Mouse (Mus musculus) hindbrain, embryonic 14.5 days (tissue): ENCODE data around the gene Frg2f1. TPM values are rescaled to one million over a fixed set of nuclear protein-coding genes. Genes with fewer than 3 reads are reported as not detected.

Experiments used
- ATAC-seq: fragments of 200-750 bp; cut with Nextera tagmentation; 2 replicates; pipeline ENCODE4 v1.8.0; 2017; ENCODE audit warnings: moderate number of reproducible peaks, mild to moderate bottlenecking, moderate TSS enrichment, moderate library complexity; ENCODE audit not compliant: low FRiP score
- DNase-seq: peaks from one replicate; pipeline ENCODE4 v3.0.0-alpha.2; 2015; ENCODE audit warnings: low spot score
- H3K27ac ChIP-seq: fragments of 300-500 bp; sonication (generic); 2 replicates; pipeline ENCODE4 v1.5.1; 2014; ENCODE audit warnings: mild to moderate bottlenecking, moderate library complexity
- H3K27me3 ChIP-seq: fragments of 300-500 bp; sonication (generic); 2 replicates; pipeline ENCODE4 v1.6.1; 2014; ENCODE audit warnings: mild to moderate bottlenecking, low read length, mixed read lengths; ENCODE audit not compliant: control insufficient read depth, insufficient read depth
- H3K36me3 ChIP-seq: fragments of 300-500 bp; sonication (generic); replicated peaks from 2 replicates; pipeline ENCODE4 v1.6.1; 2014; ENCODE audit not compliant: control insufficient read depth, insufficient read depth
- H3K4me1 ChIP-seq: fragments of 300-500 bp; sonication (generic); replicated peaks from 2 replicates; pipeline ENCODE4 v1.6.1; 2014; ENCODE audit warnings: antibody characterized with exemption, low read length, mixed read lengths; ENCODE audit not compliant: control insufficient read depth, insufficient read depth
- H3K4me2 ChIP-seq: fragments of 300-500 bp; sonication (generic); replicated peaks from 2 replicates; pipeline ENCODE4 v1.6.1; 2014; ENCODE audit warnings: mild to moderate bottlenecking, moderate library complexity
- H3K4me3 ChIP-seq: fragments of 300-500 bp; sonication (generic); replicated peaks from 2 replicates; pipeline ENCODE4 v1.5.1; 2014; ENCODE audit warnings: mild to moderate bottlenecking, low read length
- H3K9ac ChIP-seq: fragments of 300-500 bp; sonication (generic); 2 replicates; pipeline ENCODE4 v1.6.1; 2014
- H3K9me3 ChIP-seq: fragments of 300-500 bp; sonication (generic); 2 replicates; pipeline ENCODE4 v1.6.1; 2016; ENCODE audit warnings: low read length; ENCODE audit not compliant: control insufficient read depth
- WGBS: fragments of 180-500 bp; shearing (Covaris S2); extraction: QIAGEN DNeasy Blood & Tissue Kit; methylation state at CpG from one replicate; pipeline ENCODE4 v1.1.7; 2014; 5-methylcytosine and 5-hydroxymethylcytosine counted together
- polyA plus RNA-seq: library from polyadenylated mRNA; unstranded; fragments of >200 nt; fragmentation: Nextera tagmentation; extraction: Ambion mirVana; gene quantifications from 2 replicates; pipeline ENCODE4 v1.2.1, GENCODE M21; 2014

The Frg2f1 gene
- polyA plus RNA-seq, 1 experiment from 2014 or later = 9.2 TPM

DNA sequence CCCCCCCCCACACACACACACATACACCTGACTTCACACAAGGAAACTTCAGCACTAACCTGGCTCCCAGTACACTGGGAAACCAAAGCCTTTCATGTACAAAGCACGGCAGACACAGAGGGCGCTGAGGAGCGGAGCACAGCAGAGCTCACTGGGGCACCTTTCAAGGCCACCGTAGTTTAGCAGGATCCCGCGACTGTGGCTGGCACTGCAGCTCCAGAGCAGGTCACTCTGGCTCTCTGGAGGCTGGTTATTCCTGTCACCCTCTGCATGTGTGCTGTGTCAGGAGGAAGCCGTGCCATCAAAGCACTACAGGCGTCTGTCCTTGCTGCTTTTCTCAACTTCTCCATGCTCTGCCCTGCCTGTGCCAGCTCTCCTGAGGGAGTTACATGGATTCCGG lies 56.3 kb downstream of the Frg2f1 start:
- no peaks in the 10 kb centered on the region for H3K27me3 ChIP-seq
- no peak overlapping the region for H3K9ac ChIP-seq
- no peak for DNase-seq
- no peak overlapping the region for H3K4me2 ChIP-seq
- no peak overlapping the region for H3K27ac ChIP-seq
- H3K9me3 ChIP-seq = no peaks in the 10 kb centered on the region
- no peaks in the 10 kb centered on the region for H3K4me1 ChIP-seq
- no peaks in the 10 kb centered on the region for H3K36me3 ChIP-seq
- WGBS = 65% methylated on average over 9 of the region's 9 CpGs
- no peak overlapping the region for H3K4me3 ChIP-seq
- ATAC-seq = no peak

Other genes with a start within 250 kb of the Frg2f1 start
- 1,089 and 1,212 TPM in 2 replicates for gene Ybx1, start 244.9 kb downstream of the Frg2f1 start, polyA plus RNA-seq
- 46.9 and 50.1 TPM in 2 replicates for gene Ppih, start 219.0 kb downstream of the Frg2f1 start, polyA plus RNA-seq
- 19.7 and 20.9 TPM in 2 replicates for gene Ccdc30, start 124.0 kb downstream of the Frg2f1 start, polyA plus RNA-seq
- gene Ppcs, start 117.1 kb downstream of the Frg2f1 start, polyA plus RNA-seq = 23.4 and 25.6 TPM in 2 replicates
- 0.23 and 0.83 TPM in 2 replicates for gene Zmynd12, start 116.7 kb downstream of the Frg2f1 start, polyA plus RNA-seq
- 30.5 and 37.8 TPM in 2 replicates for gene Rimkla, start 46.9 kb downstream of the Frg2f1 start, polyA plus RNA-seq
- 30.0 and 36.4 TPM in 2 replicates for gene Foxj3, start 2.5 kb downstream of the Frg2f1 start, polyA plus RNA-seq
- gene Guca2a, start 98.2 kb upstream of the Frg2f1 start, polyA plus RNA-seq = not detected in 2 replicates
- not detected in 2 replicates for gene Guca2b, start 119.4 kb upstream of the Frg2f1 start, polyA plus RNA-seq
- 16.5 and 17.2 TPM in 2 replicates for gene Hivep3, start 194.3 kb upstream of the Frg2f1 start, polyA plus RNA-seq